Mouse (Mus musculus) embryo, embryonic 11.5 days (tissue): ENCODE measurements around the gene Prex1.

Experiments used
- DNase-seq: peaks from one replicate; pipeline ENCODE4 v3.0.0-alpha.2; 2012; ENCODE audit warnings: low read depth, low spot score

Gene Prex1

GRCm38 (mm10) chr2:166560826-166561225 lies 152.8 kb downstream of the Prex1 start:
- DNase-seq, result no peak

GRCm38 (mm10) chr2:166559531-166559930 lies 154.1 kb downstream of the Prex1 start:
- no peak for DNase-seq

DNA sequence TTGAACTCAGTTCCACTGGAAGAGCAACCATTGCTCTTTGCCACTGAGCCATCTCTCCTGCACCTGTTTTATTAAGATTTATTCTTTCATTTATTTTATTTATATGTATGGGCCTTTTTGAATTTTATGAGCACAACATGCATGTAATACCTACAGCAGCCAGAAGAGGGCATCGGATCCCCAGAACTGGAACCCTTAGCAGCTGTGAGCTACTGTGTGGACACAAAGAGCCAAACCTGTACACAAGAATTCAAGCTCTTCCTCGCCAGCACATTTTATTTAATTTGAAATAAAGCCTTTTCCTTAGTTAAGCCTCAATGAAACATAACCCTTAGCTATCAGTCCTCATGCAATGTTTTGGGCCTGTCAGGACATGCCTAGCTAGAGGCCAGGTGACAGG lies 158.1 kb downstream of the Prex1 start:
- no peak for DNase-seq

DNA sequence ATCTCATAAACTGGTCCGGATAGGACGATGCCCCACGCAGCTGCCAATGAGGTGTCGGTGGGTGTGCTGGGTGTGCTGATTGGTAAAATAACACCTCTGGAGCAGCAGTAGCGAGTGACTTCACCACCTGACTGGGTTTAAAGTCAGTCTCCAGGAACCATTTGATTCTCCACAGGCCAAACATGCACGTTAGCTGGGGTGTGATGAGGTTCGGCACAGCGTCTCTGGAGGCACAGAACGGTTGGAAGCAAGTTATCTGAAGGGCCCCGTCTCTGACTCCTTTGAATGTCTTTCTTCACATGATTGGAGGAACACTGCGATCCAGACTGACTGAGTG lies 159.5 kb downstream of the Prex1 start:
- DNase-seq, result no peak

DNA sequence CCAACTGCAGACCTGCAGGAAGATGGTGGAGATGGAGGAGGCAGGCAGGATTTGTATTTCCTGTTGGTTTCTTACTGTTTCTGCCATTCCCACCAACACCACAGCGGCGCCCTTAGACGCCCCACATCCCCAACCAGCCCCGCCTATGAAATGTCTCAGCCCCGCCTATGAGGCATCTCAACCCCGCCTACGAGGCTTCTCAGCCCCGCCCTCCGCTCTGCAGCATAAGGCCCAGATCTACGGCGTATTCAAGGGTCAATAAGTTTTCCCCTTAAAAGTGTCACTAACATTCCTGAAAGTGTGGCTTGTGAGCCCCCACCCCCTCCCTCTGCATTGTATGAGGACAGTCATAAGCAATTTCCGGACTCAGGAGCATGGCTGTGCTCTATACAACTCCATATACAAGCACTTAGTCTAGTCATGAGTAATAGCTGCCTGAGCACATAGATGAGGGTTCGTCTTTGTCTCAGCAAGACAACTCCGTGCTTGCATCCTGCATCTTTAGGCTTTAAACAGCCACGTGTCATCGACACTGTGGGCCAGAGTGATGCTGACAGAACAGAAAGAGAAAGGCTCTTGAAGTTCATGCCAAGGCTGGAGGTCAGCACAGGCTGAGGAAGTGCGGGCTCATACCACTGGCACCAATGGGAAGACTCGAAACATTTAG lies 160.0 kb downstream of the Prex1 start:
- DNase-seq, result peak; percentile 48

DNA sequence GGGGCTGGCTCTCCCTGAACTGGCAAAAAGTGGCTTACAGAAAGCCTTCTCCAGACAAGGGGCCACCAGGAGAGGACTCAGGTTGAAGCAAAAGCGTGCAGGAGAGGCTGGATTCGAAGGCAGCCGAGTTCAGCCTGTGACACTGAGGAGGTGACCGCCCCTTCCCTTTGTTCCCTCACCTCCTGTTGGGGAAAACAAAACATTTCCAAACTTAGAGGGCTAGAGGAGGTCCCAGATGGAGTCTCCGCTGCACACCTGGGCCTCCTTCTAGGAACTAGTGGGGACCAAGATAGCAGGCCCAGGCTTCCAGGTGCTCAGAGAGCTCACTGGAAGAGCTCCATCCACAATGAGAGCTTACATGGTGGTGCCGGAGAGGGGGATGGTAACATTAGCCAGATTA lies 161.0 kb downstream of the Prex1 start:
- no peak for DNase-seq

DNA sequence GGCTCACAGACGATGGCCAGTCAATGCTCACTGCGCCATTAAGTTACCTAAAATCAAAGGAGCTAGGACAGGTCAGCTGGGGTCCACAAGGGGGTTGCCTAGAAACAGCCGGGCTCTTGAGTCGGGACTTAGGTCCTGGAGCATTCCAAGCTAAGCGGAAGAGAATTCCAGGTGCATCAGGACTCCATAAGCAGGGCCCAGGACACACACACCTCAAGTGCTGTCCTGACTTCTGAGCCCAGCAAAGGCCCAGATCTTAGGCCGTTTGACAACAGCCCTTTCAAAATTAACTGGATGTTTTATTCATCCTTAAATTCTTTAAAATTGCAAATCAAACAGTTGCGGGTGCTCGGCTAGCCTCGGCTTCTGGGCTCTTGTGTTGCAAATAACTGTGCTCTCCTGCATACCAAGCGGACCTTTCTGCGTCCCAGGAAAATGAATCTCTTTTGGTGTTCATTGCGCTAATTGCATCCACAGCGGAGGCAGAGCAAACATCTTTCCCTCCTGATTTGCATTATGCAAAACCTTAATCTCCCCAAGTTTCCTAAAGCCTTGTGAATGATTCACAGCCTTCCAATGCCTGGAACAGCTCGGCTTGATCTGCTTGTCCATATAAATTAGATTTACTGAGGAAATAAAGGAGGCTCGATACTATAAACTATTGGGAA lies 161.7 kb downstream of the Prex1 start:
- no peak for DNase-seq

- DNase-seq, result no peak
These were observed 163.8 kb downstream of the Prex1 start for GRCm38 (mm10) chr2:166549871-166550270.

- no peak for DNase-seq
These were observed 164.6 kb downstream of the Prex1 start for GRCm38 (mm10) chr2:166549069-166549468.

GRCm38 (mm10) chr2:166545580-166545979 lies 168.1 kb downstream of the Prex1 start:
- no peak for DNase-seq

DNA sequence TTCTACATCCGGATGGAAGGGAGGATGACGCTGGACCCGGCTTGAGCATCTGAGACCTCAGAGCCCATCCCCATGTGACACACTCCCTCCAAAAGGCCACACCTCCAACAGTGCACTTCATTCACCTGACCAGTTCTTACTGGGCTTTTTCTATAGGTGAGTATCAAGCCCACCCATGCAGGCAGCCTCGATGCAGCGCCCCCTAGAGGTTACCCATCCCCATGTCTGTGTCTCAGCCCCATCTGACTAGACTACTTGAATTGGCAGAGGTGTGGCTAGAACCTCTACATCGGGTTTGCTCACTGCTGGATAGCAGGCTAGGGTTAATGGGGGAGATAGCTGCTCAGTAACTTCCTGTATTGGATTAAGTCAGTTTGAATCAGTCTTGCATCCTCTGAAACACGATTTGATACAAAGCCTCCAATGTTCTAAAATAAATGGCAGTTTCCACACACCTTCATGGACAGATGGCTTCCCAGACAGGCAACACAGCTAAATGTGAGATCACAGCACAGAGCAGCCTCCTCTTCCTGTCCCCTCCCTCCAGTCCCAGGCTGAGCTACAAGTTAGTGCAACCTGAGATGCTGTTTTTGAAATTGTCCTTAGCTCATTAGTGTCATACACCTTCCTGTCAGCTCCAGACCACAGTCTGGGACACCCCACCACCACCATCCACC lies 168.9 kb downstream of the Prex1 start:
- no peak for DNase-seq

DNA sequence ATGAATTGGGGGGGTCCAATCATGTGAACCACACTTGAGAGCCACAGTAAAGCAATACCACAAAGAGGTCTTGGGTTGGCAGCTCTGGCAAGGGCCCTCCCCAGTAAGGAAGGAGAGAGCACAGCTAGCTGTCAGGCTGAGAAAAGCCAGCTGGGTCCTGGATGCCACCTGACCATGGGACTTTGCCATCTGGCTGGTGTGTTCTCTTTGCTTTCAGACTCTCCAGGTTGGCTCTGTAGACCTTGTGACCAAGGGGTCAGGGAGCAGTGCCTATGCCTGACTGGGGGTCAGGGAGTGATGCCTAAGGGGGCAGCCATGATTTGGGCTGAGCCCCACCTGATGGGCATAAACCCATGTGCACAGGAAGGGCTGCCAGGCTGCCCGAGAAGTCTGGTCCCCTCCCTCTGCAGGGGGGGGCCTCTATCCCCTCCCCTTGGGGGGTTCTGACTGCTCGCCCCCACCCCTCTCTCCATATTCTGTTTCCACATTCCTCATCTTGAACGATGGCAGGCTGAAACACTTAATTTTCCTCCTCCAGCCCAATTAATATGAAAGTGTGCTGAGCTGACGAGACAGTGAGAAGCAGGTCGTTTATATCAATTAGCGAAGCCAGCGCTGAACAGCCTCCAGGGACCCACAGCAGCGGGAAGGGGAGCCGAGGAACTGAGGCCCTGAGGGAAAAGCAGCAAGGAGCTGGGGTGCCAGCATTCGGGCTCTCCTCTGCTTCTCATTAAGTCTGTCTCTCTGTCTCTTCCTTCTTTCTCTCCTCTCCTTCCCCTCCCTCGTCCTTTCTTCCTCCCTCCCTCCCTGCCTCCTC lies 172.3 kb downstream of the Prex1 start:
- DNase-seq, result no peak

DNA sequence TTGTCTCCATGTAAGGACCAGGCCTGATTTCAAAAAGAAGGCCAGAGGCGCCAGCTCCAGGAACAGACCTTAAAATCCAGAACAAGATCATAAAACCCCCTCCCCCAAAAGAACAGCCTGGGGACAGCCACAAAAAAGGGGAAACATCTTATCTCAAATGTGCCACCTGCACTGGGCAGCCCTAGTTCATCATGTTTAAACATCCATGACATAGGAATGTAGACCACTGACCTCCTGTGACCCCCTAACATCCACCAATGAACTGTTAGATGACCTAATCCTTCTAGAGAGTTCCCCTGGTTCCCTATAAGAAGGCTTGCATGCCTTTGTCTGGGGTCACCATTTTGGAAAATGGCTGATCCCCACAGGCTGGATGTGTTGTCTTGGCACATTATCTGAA lies 173.4 kb downstream of the Prex1 start:
- DNase-seq, result no peak

DNA sequence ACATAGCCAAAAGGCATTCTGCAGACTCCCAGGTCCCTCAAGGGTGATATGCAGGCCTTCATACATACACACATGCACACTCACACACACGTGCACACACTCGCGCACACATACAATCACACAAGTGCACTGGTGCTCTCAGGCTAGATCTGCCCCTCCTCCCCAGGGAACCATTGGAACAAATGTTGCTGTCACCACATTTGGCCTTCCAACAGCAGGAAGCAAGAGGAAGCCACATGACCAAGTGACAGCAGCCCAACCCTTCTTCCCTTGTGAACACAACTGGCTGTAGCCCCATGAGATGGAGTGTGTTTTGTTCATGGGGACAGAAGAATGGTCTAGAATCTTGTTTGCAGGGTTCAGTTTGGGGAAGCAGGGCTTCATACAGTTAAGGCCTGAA lies 176.7 kb downstream of the Prex1 start:
- DNase-seq, result no peak

GRCm38 (mm10) chr2:166535519-166535918 lies 178.1 kb downstream of the Prex1 start:
- DNase-seq, result no peak

DNA sequence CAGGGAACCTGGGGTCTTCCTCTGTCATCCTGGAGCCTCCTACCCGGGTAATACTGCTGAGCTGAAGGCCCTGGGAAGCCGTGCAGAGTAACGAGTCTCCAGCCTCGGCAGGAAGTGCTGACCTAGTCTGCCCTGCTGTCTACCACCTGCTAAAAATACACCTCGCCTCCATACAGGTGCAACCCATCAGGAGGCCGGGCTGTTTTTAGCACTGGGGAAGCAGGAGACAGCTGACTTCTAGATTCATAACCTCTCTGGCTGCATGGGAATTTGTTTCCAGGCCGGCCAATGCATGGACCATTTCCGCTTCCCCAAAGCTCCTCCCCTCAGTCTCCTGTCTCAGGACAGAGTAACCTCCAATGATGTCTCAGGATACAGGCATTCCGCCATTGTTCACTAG lies 187.4 kb downstream of the Prex1 start:
- DNase-seq, result no peak

GRCm38 (mm10) chr2:166523156-166523890 lies 190.3 kb downstream of the Prex1 start:
- no peak for DNase-seq

DNA sequence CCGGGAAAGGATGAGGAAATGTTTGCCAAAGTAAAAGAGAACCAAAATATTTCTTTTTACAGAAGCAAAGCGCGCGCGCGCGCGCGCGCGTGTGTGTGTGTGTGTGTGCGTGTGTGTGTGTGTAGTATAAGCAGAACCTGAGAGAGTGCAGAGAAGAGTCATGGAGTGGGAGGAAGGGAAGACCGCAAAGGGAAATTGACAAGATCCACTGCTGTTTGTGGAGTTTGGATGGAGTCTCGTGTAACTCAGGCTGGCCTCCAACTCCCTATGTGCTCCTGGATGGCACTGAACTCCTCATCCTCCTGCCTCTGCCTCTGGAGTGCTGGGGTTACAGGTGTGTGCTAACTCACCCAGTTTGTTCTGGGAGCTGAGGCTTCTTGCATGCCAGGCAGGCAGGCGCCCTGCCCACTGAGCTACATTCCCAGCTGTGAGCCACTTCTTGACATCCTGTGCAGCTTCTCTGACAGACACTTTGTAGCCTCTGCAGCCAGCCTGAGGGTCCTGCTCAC lies 191.0 kb downstream of the Prex1 start:
- DNase-seq, result no peak

DNA sequence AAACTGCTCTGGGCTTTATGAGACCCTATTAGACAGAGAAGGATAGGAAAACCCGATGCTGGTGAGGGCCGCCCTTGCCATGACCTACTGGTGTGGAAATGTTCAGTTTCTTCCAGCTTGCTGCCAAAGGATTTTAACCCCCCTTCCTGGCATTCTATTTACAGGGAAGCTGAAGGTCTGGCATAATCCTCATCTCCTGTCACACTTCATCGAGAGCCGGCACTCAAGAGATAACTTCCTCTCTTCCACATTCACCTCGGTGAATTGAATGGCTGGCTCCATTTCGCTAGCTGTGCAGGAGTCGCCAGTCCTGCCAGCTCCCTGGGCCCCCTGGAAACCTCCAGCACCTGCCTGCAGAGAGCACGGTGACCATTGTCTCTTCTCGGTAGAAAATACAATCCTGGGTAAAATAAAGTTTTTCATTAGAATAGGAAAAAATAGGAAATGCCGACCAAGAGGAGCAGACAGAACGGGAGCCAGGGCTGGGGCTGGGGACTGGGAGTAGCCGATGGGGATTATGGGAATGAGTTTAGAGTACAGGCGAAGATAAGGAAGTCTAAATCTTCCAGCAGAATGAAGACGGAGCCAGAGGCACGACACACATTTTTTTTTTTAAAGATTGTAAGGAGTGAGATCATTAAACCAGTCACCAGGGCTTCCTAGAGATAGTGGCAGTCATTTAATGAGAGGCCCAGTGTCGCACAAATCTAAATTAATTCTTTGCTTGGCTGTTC lies 191.6 kb downstream of the Prex1 start:
- DNase-seq, result no peak

DNA sequence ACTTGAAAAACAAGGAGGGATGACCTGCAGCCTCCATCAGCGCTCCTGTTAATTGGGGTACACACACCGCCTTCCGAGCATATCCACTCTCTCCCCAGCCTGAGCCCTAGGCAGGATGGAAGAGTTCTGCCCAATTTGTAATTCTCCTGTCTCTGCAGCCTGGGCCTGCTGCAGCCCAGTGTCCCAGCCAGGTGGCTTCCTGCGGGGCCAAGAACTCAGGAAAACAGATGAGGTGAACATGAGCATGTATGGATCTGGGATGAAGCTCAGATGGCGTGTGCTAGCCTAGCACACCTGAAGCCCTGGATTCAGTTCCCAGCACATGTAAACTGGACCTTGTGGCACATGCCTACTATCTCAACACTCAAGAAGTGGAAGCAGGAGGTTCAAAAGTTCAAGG lies 192.2 kb downstream of the Prex1 start:
- no peak for DNase-seq

- no peak for DNase-seq
These were observed 193.1 kb downstream of the Prex1 start for GRCm38 (mm10) chr2:166520536-166520935.
